Mouse (Mus musculus): ENCODE results near the gene Fblim1. TPM values are rescaled to one million over a fixed set of nuclear protein-coding genes. Genes with fewer than 3 reads are reported as not detected.

Fblim1 gene
- total and polyA plus RNA-seq, 2 experiments from 2014 or later = 22.5 to 25.6 TPM

GRCm38 (mm10) chr4:141639474-141639873 is 33.6 kb upstream of the Fblim1 start:
- peaks cover 40% of the 10 kb centered on the region for H3K36me3 ChIP-seq (ENCODE audit: insufficient read depth, low read length)
- no peak for ATAC-seq
- 62% methylated on average over 11 of the region's 11 CpGs for WGBS
- TF ChIP-seq CTCF (IDR thresholded peaks at IDR 0.05; ENCODE audit: low read depth) = no peak
- H3K4me3 ChIP-seq (ENCODE audit: low read length) = no peak overlapping the region
- no peaks in the 10 kb centered on the region for H3K27me3 ChIP-seq (ENCODE audit: insufficient read depth, low read length)
- H3K9ac ChIP-seq (replicated peaks; ENCODE audit: low read length) = no peak overlapping the region
- no peak for DNase-seq (ENCODE audit: low spot score)
- H3K27ac ChIP-seq = no peak overlapping the region
- H3K4me1 ChIP-seq (ENCODE audit: insufficient read depth, low read length) = peaks cover 19% of the 10 kb centered on the region; the same call in 1 of the 2 replicates
- no peak overlapping the region for H3K4me2 ChIP-seq (ENCODE audit: low read depth, low read length)
- H3K9me3 ChIP-seq (ENCODE audit: low read length) = no peaks in the 10 kb centered on the region

GRCm38 (mm10) chr4:141636693-141637092 is 30.8 kb upstream of the Fblim1 start:
- WGBS = 90% methylated on average over 5 of the region's 5 CpGs
- DNase-seq (ENCODE audit: low spot score) (no peak), ATAC-seq (no peak)
- Histone ChIP-seq H3K27ac (no peak overlapping the region), H3K27me3 (ENCODE audit: insufficient read depth, low read length) (no peaks in the 10 kb centered on the region), H3K4me3 (ENCODE audit: low read length) (no peak overlapping the region), H3K4me2 (ENCODE audit: low read depth, low read length) (no peak overlapping the region), H3K36me3 (ENCODE audit: insufficient read depth, low read length) (peaks cover 58% of the 10 kb centered on the region), H3K9ac (replicated peaks; ENCODE audit: low read length) (no peak overlapping the region), H3K9me3 (ENCODE audit: low read length) (no peaks in the 10 kb centered on the region), H3K4me1 (ENCODE audit: insufficient read depth, low read length) (no peaks in the 10 kb centered on the region)
- no peak for TF ChIP-seq CTCF (IDR thresholded peaks at IDR 0.05; ENCODE audit: low read depth)

GRCm38 (mm10) chr4:141635991-141636390 is 30.1 kb upstream of the Fblim1 start:
- H3K9ac ChIP-seq (replicated peaks; ENCODE audit: low read length) = no peak overlapping the region
- no peak overlapping the region for H3K4me3 ChIP-seq (ENCODE audit: low read length)
- H3K9me3 ChIP-seq (ENCODE audit: low read length) = no peaks in the 10 kb centered on the region
- DNase-seq (ENCODE audit: low spot score) (no peak), ATAC-seq (no peak)
- H3K27me3 ChIP-seq (ENCODE audit: insufficient read depth, low read length) = no peaks in the 10 kb centered on the region
- no peak overlapping the region for H3K27ac ChIP-seq
- WGBS = 82% methylated on average over 9 of the region's 9 CpGs
- no peak for TF ChIP-seq CTCF (IDR thresholded peaks at IDR 0.05; ENCODE audit: low read depth)
- no peaks in the 10 kb centered on the region for H3K4me1 ChIP-seq (ENCODE audit: insufficient read depth, low read length)
- H3K36me3 ChIP-seq (ENCODE audit: insufficient read depth, low read length) = peaks cover 63% of the 10 kb centered on the region
- H3K4me2 ChIP-seq (ENCODE audit: low read depth, low read length) = no peak overlapping the region

GRCm38 (mm10) chr4:141632111-141632873 is 26.4 kb upstream of the Fblim1 start:
- H3K27me3 ChIP-seq (ENCODE audit: insufficient read depth, low read length) = no peaks in the 10 kb centered on the region
- no peak overlapping the region for H3K9ac ChIP-seq (replicated peaks; ENCODE audit: low read length)
- H3K9me3 ChIP-seq (ENCODE audit: low read length) = no peaks in the 10 kb centered on the region
- no peak for TF ChIP-seq CTCF (IDR thresholded peaks at IDR 0.05; ENCODE audit: low read depth)
- no peak for DNase-seq (ENCODE audit: low spot score)
- H3K27ac ChIP-seq = no peak overlapping the region
- no peak overlapping the region for H3K4me3 ChIP-seq (ENCODE audit: low read length)
- no peak overlapping the region for H3K4me2 ChIP-seq (ENCODE audit: low read depth, low read length)
- no peak for ATAC-seq
- 89% methylated on average over 21 of the region's 21 CpGs for WGBS
- H3K4me1 ChIP-seq (ENCODE audit: insufficient read depth, low read length) = no peaks in the 10 kb centered on the region
- H3K36me3 ChIP-seq (ENCODE audit: insufficient read depth, low read length) = peaks cover 82% of the 10 kb centered on the region

GRCm38 (mm10) chr4:141631250-141631649 is 25.4 kb upstream of the Fblim1 start:
- H3K4me3 ChIP-seq (ENCODE audit: low read length) = no peak overlapping the region
- H3K27me3 ChIP-seq (ENCODE audit: insufficient read depth, low read length) = no peaks in the 10 kb centered on the region
- no peak overlapping the region for H3K27ac ChIP-seq
- no peak overlapping the region for H3K4me2 ChIP-seq (ENCODE audit: low read depth, low read length)
- DNase-seq (ENCODE audit: low spot score) (no peak), ATAC-seq (no peak)
- no peak for TF ChIP-seq CTCF (IDR thresholded peaks at IDR 0.05; ENCODE audit: low read depth)
- H3K4me1 ChIP-seq (ENCODE audit: insufficient read depth, low read length) = no peaks in the 10 kb centered on the region
- 96% methylated on average over 20 of the region's 20 CpGs for WGBS
- H3K9ac ChIP-seq (replicated peaks; ENCODE audit: low read length) = no peak overlapping the region
- H3K36me3 ChIP-seq (ENCODE audit: insufficient read depth, low read length) = peaks cover 78% of the 10 kb centered on the region
- H3K9me3 ChIP-seq (ENCODE audit: low read length) = no peaks in the 10 kb centered on the region

GRCm38 (mm10) chr4:141630021-141630420 is 24.1 kb upstream of the Fblim1 start:
- H3K4me2 ChIP-seq (ENCODE audit: low read depth, low read length) = no peak overlapping the region

GRCm38 (mm10) chr4:141628661-141629060 is 22.8 kb upstream of the Fblim1 start:
- no peak overlapping the region for H3K4me2 ChIP-seq (ENCODE audit: low read depth, low read length)
- no peaks in the 10 kb centered on the region for H3K27me3 ChIP-seq (ENCODE audit: insufficient read depth, low read length)
- no peaks in the 10 kb centered on the region for H3K4me1 ChIP-seq (ENCODE audit: insufficient read depth, low read length)
- no peak for DNase-seq (ENCODE audit: low spot score)
- WGBS = 85% methylated on average over 14 of the region's 14 CpGs
- H3K4me3 ChIP-seq (ENCODE audit: low read length) = no peak overlapping the region
- H3K27ac ChIP-seq = no peak overlapping the region
- H3K9me3 ChIP-seq (ENCODE audit: low read length) = no peaks in the 10 kb centered on the region
- TF ChIP-seq CTCF (IDR thresholded peaks at IDR 0.05; ENCODE audit: low read depth) = no peak
- H3K36me3 ChIP-seq (ENCODE audit: insufficient read depth, low read length) = peaks cover 67% of the 10 kb centered on the region
- H3K9ac ChIP-seq (replicated peaks; ENCODE audit: low read length) = no peak overlapping the region
- no peak for ATAC-seq

More at GRCm38 (mm10) chr4:141630021-141630420, 24.1 kb upstream of the Fblim1 start:
- no peak overlapping the region for H3K27ac ChIP-seq
- H3K36me3 ChIP-seq (ENCODE audit: insufficient read depth, low read length) = peaks cover 78% of the 10 kb centered on the region
- ATAC-seq (no peak), DNase-seq (ENCODE audit: low spot score) (no peak)
- no peak overlapping the region for H3K4me3 ChIP-seq (ENCODE audit: low read length)
- no peak for TF ChIP-seq CTCF (IDR thresholded peaks at IDR 0.05; ENCODE audit: low read depth)
- no peaks in the 10 kb centered on the region for H3K27me3 ChIP-seq (ENCODE audit: insufficient read depth, low read length)
- H3K4me1 ChIP-seq (ENCODE audit: insufficient read depth, low read length) = no peaks in the 10 kb centered on the region
- H3K9ac ChIP-seq (replicated peaks; ENCODE audit: low read length) = no peak overlapping the region
- 94% methylated on average over 11 of the region's 11 CpGs for WGBS
- no peaks in the 10 kb centered on the region for H3K9me3 ChIP-seq (ENCODE audit: low read length)
